Mouse (Mus musculus): ENCODE measurements around the gene Trim9. TPM values are rescaled to one million over a fixed set of nuclear protein-coding genes. Genes with fewer than 3 reads are reported as not detected.

The Trim9 gene
- not detected for polyA plus RNA-seq (2015; fragmentation: Illumina TruSeq; extraction: RNeasy Lipid Tissue Mini Kit (QIAGEN cat#74804); ENCODE audit: insufficient read depth, low replicate concordance)

DNA sequence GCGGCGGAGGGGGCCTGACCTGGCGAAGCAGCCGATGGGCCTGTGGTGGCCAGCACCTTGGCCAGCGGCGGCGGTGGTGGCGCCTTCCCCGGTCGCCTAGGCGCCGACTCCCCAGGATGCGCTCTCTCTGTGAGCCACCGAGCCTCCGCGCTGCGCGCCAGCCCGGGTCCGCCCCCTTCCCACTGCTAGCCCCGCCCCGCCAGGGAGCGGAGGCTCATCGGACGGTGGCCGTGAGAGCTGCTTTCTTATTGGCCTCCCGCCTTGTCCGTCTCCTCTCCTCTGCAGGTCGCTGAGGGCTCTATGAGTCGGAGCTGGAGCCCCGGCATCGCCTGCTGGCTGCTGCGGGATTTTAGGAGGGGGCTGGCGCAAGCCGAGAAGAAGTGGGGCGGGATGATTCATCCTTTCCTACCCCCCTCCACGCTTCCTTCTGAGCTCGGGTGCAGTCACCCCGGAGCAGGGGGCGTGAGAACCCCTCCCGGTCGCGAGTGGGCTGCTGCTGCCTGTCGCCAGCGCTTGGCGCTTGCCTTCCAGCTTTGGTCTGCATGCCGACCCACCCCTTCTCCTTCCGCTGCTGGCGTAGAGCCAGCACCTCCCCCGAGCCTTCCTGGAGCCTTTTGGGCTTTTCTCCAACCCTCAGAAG lies at the start of gene Trim9:
Gene Trim9, minus strand, starts transcription at position 413 of the 640 bp plus-strand sequence.

DNA sequence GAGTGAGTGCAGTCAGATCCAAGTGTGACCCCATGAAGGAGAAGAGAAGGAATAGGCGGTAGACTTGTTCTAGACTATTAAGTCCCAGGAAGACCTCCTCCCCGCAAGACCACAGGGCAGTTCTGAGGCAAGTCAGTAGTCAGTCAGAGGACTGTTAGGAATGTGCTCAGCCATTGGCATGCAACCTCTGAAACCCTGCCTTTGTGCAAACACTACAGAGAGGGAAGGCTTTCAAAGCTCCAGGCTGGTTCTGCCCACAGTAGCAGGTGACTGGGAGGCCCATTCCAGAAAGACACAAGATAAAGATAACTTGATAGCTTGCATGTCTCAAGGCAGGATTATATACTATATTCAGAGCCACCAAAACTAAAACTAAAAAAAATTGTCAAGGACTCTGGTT lies 116.1 kb downstream of the Trim9 start, which contains the start of gene Pygl:
Gene Pygl, minus strand, starts transcription at position 195 of the 400 bp plus-strand sequence.

Other genes with a start within 250 kb of the Trim9 start
- 35.0 TPM for gene Nin, start 233.9 kb downstream of the Trim9 start, polyA plus RNA-seq (2015; fragmentation: Illumina TruSeq; extraction: RNeasy Lipid Tissue Mini Kit (QIAGEN cat#74804); ENCODE audit: insufficient read depth, low replicate concordance)
- gene Abhd12b, start 193.5 kb downstream of the Trim9 start, polyA plus RNA-seq (2015; fragmentation: Illumina TruSeq; extraction: RNeasy Lipid Tissue Mini Kit (QIAGEN cat#74804); ENCODE audit: insufficient read depth, low replicate concordance) = not detected
- 25.9 TPM for gene Pygl, start 116.1 kb downstream of the Trim9 start, polyA plus RNA-seq (2015; fragmentation: Illumina TruSeq; extraction: RNeasy Lipid Tissue Mini Kit (QIAGEN cat#74804); ENCODE audit: insufficient read depth, low replicate concordance)
- 96.0 TPM for gene Tmx1, start 105.5 kb upstream of the Trim9 start, polyA plus RNA-seq (2015; fragmentation: Illumina TruSeq; extraction: RNeasy Lipid Tissue Mini Kit (QIAGEN cat#74804); ENCODE audit: insufficient read depth, low replicate concordance)

All from spleen, adult 10 weeks (tissue).